Mouse (Mus musculus) G1E (cell line): ENCODE measurements around the gene Asl.

Experiments
- CTCF ChIP-seq: IDR thresholded peaks from 2 replicates; pipeline ENCODE4 v1.5.1; 2012; ENCODE audit warnings: low read depth, low read length, inconsistent platforms, mixed read lengths
- GATA1 ChIP-seq: IDR thresholded peaks from 2 replicates; pipeline ENCODE4 v1.6.1; 2012; ENCODE audit warnings: borderline replicate concordance, low read length, inconsistent platforms, mixed read lengths
- GATA2 ChIP-seq: IDR thresholded peaks from 2 replicates; pipeline ENCODE4 v1.6.1; 2012; ENCODE audit warnings: low read depth, low read length, inconsistent platforms, borderline replicate concordance
- POLR2AphosphoS5 ChIP-seq: IDR thresholded peaks from 2 replicates; pipeline ENCODE4 v1.6.1; 2012; ENCODE audit warnings: low read depth, low read length, inconsistent platforms; ENCODE audit not compliant: insufficient replicate concordance
- TAL1 ChIP-seq: conservative IDR thresholded peaks from 2 replicates; pipeline ENCODE4 v1.6.1; 2012; ENCODE audit warnings: low read depth, low read length, inconsistent platforms, mixed read lengths

DNA sequence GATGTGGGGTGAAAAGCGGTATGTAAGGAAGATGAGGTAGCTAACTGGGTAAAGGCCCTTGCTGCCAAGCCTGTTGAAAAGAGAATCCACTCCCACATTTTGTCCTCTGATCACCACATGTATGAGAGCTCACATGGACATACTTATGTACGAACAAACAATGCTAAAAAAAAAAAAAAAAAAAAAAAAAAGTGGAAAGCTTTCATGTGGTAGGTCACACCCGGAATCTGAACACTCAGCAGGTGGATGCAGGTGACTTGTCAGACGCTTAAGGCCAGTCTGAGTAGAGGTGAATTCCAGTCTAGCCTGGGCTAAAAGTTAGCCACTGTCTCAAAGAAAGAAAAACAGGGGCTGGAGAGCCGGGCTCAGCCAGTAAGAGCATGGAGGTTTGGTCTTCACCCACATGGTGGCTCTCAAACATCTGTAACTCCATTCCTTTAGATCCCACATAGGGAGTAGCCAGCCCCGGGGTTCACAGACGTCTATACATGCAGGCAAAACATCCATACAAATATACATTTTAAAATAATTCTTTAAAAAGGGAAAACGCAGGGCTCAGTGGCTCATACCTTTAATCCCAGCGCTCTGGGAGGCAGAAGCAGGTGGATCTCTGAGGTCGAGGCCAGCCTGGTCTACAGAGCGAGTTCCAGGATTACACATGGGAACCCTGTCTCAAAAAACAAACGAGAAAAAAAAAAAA lies 5.8 kb downstream of the Asl start:
- TF ChIP-seq CTCF (no peak), GATA2 (no peak), GATA1 (no peak), TAL1 (no peak), POLR2AphosphoS5 (no peak)
